Mouse (Mus musculus): Measurements from ENCODE around the gene 2210011C24Rik. TPM values are rescaled to one million over a fixed set of nuclear protein-coding genes. Genes with fewer than 3 reads are reported as not detected.
"Not testable (repeated sequence)": the region's sequence is repeated elsewhere in the genome, so short reads cannot be mapped to it uniquely, and the experiment has no call there.

2210011C24Rik gene
- polyA plus RNA-seq, 2 experiments = 1.1 to 2.0 TPM

GRCm38 (mm10) chr8:84009876-84010275 is 2.1 kb downstream of the 2210011C24Rik start:
- peak; percentile 72; the same call in 1 of the 2 replicates for ATAC-seq (ENCODE audit: low FRiP score, low read depth)
- TF ChIP-seq POLR2A (IDR thresholded peaks at IDR 0.05; ENCODE audit: borderline replicate concordance, extremely low read depth, insufficient read depth, insufficient read length) = no peak

GRCm38 (mm10) chr8:84008362-84008761 is 3.6 kb downstream of the 2210011C24Rik start:
- H3K4me1 ChIP-seq (ENCODE audit: control insufficient read depth, insufficient read depth, low read length) = peaks cover 31% of the 10 kb centered on the region
- ATAC-seq (ENCODE audit: low FRiP score, low read depth) = no peak
- H3K27me3 ChIP-seq (ENCODE audit: control insufficient read depth, insufficient read depth, low read length) = peaks cover 34% of the 10 kb centered on the region
- H3K4me3 ChIP-seq (replicated peaks; ENCODE audit: low read length) = no peak overlapping the region
- no peak for DNase-seq (ENCODE audit: low spot score)
- 32% methylated on average over 7 of the region's 7 CpGs for WGBS
- no peaks in the 10 kb centered on the region for H3K36me3 ChIP-seq (ENCODE audit: control insufficient read depth, insufficient read depth, low read length)
- no peak for TF ChIP-seq POLR2A (IDR thresholded peaks at IDR 0.05; ENCODE audit: borderline replicate concordance, extremely low read depth, insufficient read depth, insufficient read length)
- no peak overlapping the region for H3K4me2 ChIP-seq (replicated peaks; ENCODE audit: low read depth, low read length, severe bottlenecking)
- H3K9me3 ChIP-seq (ENCODE audit: control insufficient read depth, low read length) = no peaks in the 10 kb centered on the region
- no peak overlapping the region for H3K9ac ChIP-seq (ENCODE audit: low read depth, low read length, severe bottlenecking)
- no peak overlapping the region for H3K27ac ChIP-seq (replicated peaks; ENCODE audit: low read depth, low read length)

More at GRCm38 (mm10) chr8:84009876-84010275, 2.1 kb downstream of the 2210011C24Rik start:
- peak; percentile 87 for DNase-seq (ENCODE audit: low spot score)
- H3K27me3 ChIP-seq (ENCODE audit: control insufficient read depth, insufficient read depth, low read length) = peaks cover 40% of the 10 kb centered on the region
- no peaks in the 10 kb centered on the region for H3K36me3 ChIP-seq (ENCODE audit: control insufficient read depth, insufficient read depth, low read length)
- no peak overlapping the region for H3K27ac ChIP-seq (replicated peaks; ENCODE audit: low read depth, low read length)
- no peaks in the 10 kb centered on the region for H3K9me3 ChIP-seq (ENCODE audit: control insufficient read depth, low read length)
- H3K4me1 ChIP-seq (ENCODE audit: control insufficient read depth, insufficient read depth, low read length) = peaks cover 23% of the 10 kb centered on the region
- under 1% methylated on average over 11 of the region's 11 CpGs for WGBS
- no peak overlapping the region for H3K9ac ChIP-seq (ENCODE audit: low read depth, low read length, severe bottlenecking)
- H3K4me2 ChIP-seq (replicated peaks; ENCODE audit: low read depth, low read length, severe bottlenecking) = no peak overlapping the region
- H3K4me3 ChIP-seq (replicated peaks; ENCODE audit: low read length) = no peak overlapping the region

- not testable (repeated sequence) for H3K9me3 ChIP-seq (ENCODE audit: control insufficient read depth, low read length); DNase-seq (ENCODE audit: low spot score); H3K9ac ChIP-seq (ENCODE audit: low read depth, low read length, severe bottlenecking); H3K4me2 ChIP-seq (replicated peaks; ENCODE audit: low read depth, low read length, severe bottlenecking); ATAC-seq (ENCODE audit: low FRiP score, low read depth); H3K27me3 ChIP-seq (ENCODE audit: control insufficient read depth, insufficient read depth, low read length); H3K4me3 ChIP-seq (replicated peaks; ENCODE audit: low read length); H3K27ac ChIP-seq (replicated peaks; ENCODE audit: low read depth, low read length)
- 91% methylated on average over 7 of the region's 7 CpGs for WGBS
- Histone ChIP-seq H3K4me1 (ENCODE audit: control insufficient read depth, insufficient read depth, low read length) (peaks cover 17% of the 10 kb centered on the region), H3K36me3 (ENCODE audit: control insufficient read depth, insufficient read depth, low read length) (peaks cover 13% of the 10 kb centered on the region)
Observed at GRCm38 (mm10) chr8:84005502-84005901, 6.5 kb downstream of the 2210011C24Rik start.

GRCm38 (mm10) chr8:84004533-84005201 is 7.3 kb downstream of the 2210011C24Rik start:
- H3K27me3 ChIP-seq (ENCODE audit: control insufficient read depth, insufficient read depth, low read length) = no peaks in the 10 kb centered on the region
- peaks cover 21% of the 10 kb centered on the region for H3K36me3 ChIP-seq (ENCODE audit: control insufficient read depth, insufficient read depth, low read length)
- DNase-seq (ENCODE audit: low spot score) (peak; percentile 94), ATAC-seq (ENCODE audit: low FRiP score, low read depth) (peak; percentile 86)
- H3K4me3 ChIP-seq (replicated peaks; ENCODE audit: low read length) = peak overlapping the region; percentile 63
- peak overlapping the region; percentile 83 for H3K27ac ChIP-seq (replicated peaks; ENCODE audit: low read depth, low read length)
- 0 out of 2 replicates have a peak, but pooled peaks have one; percentile 6 for TF ChIP-seq POLR2A (IDR thresholded peaks at IDR 0.05; ENCODE audit: borderline replicate concordance, extremely low read depth, insufficient read depth, insufficient read length)
- H3K4me1 ChIP-seq (ENCODE audit: control insufficient read depth, insufficient read depth, low read length) = peaks cover 15% of the 10 kb centered on the region
- H3K9me3 ChIP-seq (ENCODE audit: control insufficient read depth, low read length) = no peaks in the 10 kb centered on the region
- peak overlapping the region; percentile 69 for H3K9ac ChIP-seq (ENCODE audit: low read depth, low read length, severe bottlenecking)
- peak overlapping the region; percentile 92 for H3K4me2 ChIP-seq (replicated peaks; ENCODE audit: low read depth, low read length, severe bottlenecking)
- WGBS = 1% methylated on average over 30 of the region's 30 CpGs

GRCm38 (mm10) chr8:84003612-84004246 is 8.2 kb downstream of the 2210011C24Rik start:
- Histone ChIP-seq H3K4me1 (ENCODE audit: control insufficient read depth, insufficient read depth, low read length) (peaks cover 22% of the 10 kb centered on the region), H3K27me3 (ENCODE audit: control insufficient read depth, insufficient read depth, low read length) (no peaks in the 10 kb centered on the region), H3K27ac (replicated peaks; ENCODE audit: low read depth, low read length) (no peak overlapping the region), H3K36me3 (ENCODE audit: control insufficient read depth, insufficient read depth, low read length) (peaks cover 28% of the 10 kb centered on the region), H3K9me3 (ENCODE audit: control insufficient read depth, low read length) (no peaks in the 10 kb centered on the region), H3K9ac (ENCODE audit: low read depth, low read length, severe bottlenecking) (peak overlapping the region; percentile 69), H3K4me3 (replicated peaks; ENCODE audit: low read length) (peak overlapping the region; percentile 63), H3K4me2 (replicated peaks; ENCODE audit: low read depth, low read length, severe bottlenecking) (peak overlapping the region; percentile 92)
- ATAC-seq (ENCODE audit: low FRiP score, low read depth) (no peak), DNase-seq (ENCODE audit: low spot score) (no peak)
- 68% methylated on average over 6 of the region's 6 CpGs for WGBS
- TF ChIP-seq POLR2A (IDR thresholded peaks at IDR 0.05; ENCODE audit: borderline replicate concordance, extremely low read depth, insufficient read depth, insufficient read length) = no peak

Data from limb, embryonic 14.5 days (tissue).